Mouse (Mus musculus): ENCODE results near the gene Pde4a. TPM values are rescaled to one million over a fixed set of nuclear protein-coding genes. Genes with fewer than 3 reads are reported as not detected.
"Not testable (repeated sequence)": the region's sequence is repeated elsewhere in the genome, so short reads cannot be mapped to it uniquely, and the experiment has no call there.

Gene Pde4a
- polyA plus RNA-seq, 1 experiment from 2014 or later: 42.1 TPM

GRCm38 (mm10) chr9:21256349-21256748 is 90.8 kb downstream of the Pde4a start:
- H3K4me1 ChIP-seq; H3K4me3 ChIP-seq (replicated peaks); H3K4me2 ChIP-seq; H3K36me3 ChIP-seq; H3K9ac ChIP-seq (replicated peaks); H3K9me3 ChIP-seq (replicated peaks); H3K27ac ChIP-seq (replicated peaks); ATAC-seq (ENCODE audit: low FRiP score): not testable (repeated sequence)
- 83% methylated on average over 4 of the region's 4 CpGs for whole genome bisulfite sequencing
- peaks cover 18% of the 10 kb centered on the region for H3K27me3 ChIP-seq (replicated peaks)

- 88% methylated on average over 6 of the region's 6 CpGs for WGBS
- Histone ChIP-seq H3K4me1 (peaks cover 8% of the 10 kb centered on the region; the same call in 1 of the 2 replicates), H3K9me3 (replicated peaks) (no peaks in the 10 kb centered on the region), H3K27ac (replicated peaks) (no peak overlapping the region), H3K27me3 (replicated peaks) (0 out of 2 replicates have a peak, but pooled peaks cover 3% of the 10 kb centered on the region), H3K36me3 (no peaks in the 10 kb centered on the region), H3K9ac (replicated peaks) (no peak overlapping the region), H3K4me2 (no peak overlapping the region), H3K4me3 (replicated peaks) (no peak overlapping the region)
- ATAC-seq (ENCODE audit: low FRiP score): no peak
Measured at GRCm38 (mm10) chr9:21260491-21261040, 95.1 kb downstream of the Pde4a start.

- H3K4me1 ChIP-seq: peaks cover 20% of the 10 kb centered on the region
- no peak overlapping the region for H3K4me3 ChIP-seq (replicated peaks)
- WGBS: 63% methylated on average over 2 of the region's 2 CpGs
- H3K9ac ChIP-seq (replicated peaks): no peak overlapping the region
- 0 out of 2 replicates have a peak, but pooled peaks cover 3% of the 10 kb centered on the region for H3K27me3 ChIP-seq (replicated peaks)
- no peaks in the 10 kb centered on the region for H3K9me3 ChIP-seq (replicated peaks)
- no peak for ATAC-seq (ENCODE audit: low FRiP score)
- no peak overlapping the region for H3K4me2 ChIP-seq
- no peak overlapping the region for H3K27ac ChIP-seq (replicated peaks)
- peaks cover 4% of the 10 kb centered on the region; the same call in 1 of the 2 replicates for H3K36me3 ChIP-seq
Measured at GRCm38 (mm10) chr9:21261831-21262230, 96.3 kb downstream of the Pde4a start.

Other genes with a start within 250 kb of the Pde4a start
- 51.6 and 60.8 TPM in 2 replicates for gene Dnmt1, start 205.8 kb upstream of the Pde4a start, polyA plus RNA-seq (2015; fragmentation: Nextera tagmentation; extraction: Ambion mirVana)
- gene S1pr2, start 188.9 kb upstream of the Pde4a start, polyA plus RNA-seq (2015; fragmentation: Nextera tagmentation; extraction: Ambion mirVana): 8.8 and 17.9 TPM in 2 replicates
- 114 and 123 TPM in 2 replicates for gene Mrpl4, start 163.0 kb upstream of the Pde4a start, polyA plus RNA-seq (2015; fragmentation: Nextera tagmentation; extraction: Ambion mirVana)
- gene Icam1, start 149.7 kb upstream of the Pde4a start, polyA plus RNA-seq (2015; fragmentation: Nextera tagmentation; extraction: Ambion mirVana): 4.2 and 16.9 TPM in 2 replicates
- gene Icam4, start 136.3 kb upstream of the Pde4a start, polyA plus RNA-seq (2015; fragmentation: Nextera tagmentation; extraction: Ambion mirVana): 0.54 TPM in 1 of 2 replicates, not detected in the other
- gene Icam5, start 133.6 kb upstream of the Pde4a start, polyA plus RNA-seq (2015; fragmentation: Nextera tagmentation; extraction: Ambion mirVana): 1.8 and 2.0 TPM in 2 replicates
- gene Zglp1, start 98.6 kb upstream of the Pde4a start, polyA plus RNA-seq (2015; fragmentation: Nextera tagmentation; extraction: Ambion mirVana): 1.00 and 1.6 TPM in 2 replicates
- 1.6 and 2.2 TPM in 2 replicates for gene Gm49373, start 92.6 kb upstream of the Pde4a start, polyA plus RNA-seq (2015; fragmentation: Nextera tagmentation; extraction: Ambion mirVana)
- 69.8 and 77.7 TPM in 2 replicates for gene Fdx1l, start 92.1 kb upstream of the Pde4a start, polyA plus RNA-seq (2015; fragmentation: Nextera tagmentation; extraction: Ambion mirVana)
- gene Gm38431, start 73.7 kb upstream of the Pde4a start, polyA plus RNA-seq (2015; fragmentation: Nextera tagmentation; extraction: Ambion mirVana): 1.4 and 2.3 TPM in 2 replicates
- gene Raver1, start 73.7 kb upstream of the Pde4a start, polyA plus RNA-seq (2015; fragmentation: Nextera tagmentation; extraction: Ambion mirVana): 25.6 and 38.0 TPM in 2 replicates
- 9.9 and 12.4 TPM in 2 replicates for gene Tyk2, start 34.5 kb upstream of the Pde4a start, polyA plus RNA-seq (2015; fragmentation: Nextera tagmentation; extraction: Ambion mirVana)
- 199 and 230 TPM in 2 replicates for gene Cdc37, start 15.7 kb upstream of the Pde4a start, polyA plus RNA-seq (2015; fragmentation: Nextera tagmentation; extraction: Ambion mirVana)
- gene Keap1, start 73.6 kb downstream of the Pde4a start, polyA plus RNA-seq (2015; fragmentation: Nextera tagmentation; extraction: Ambion mirVana): 70.1 and 72.0 TPM in 2 replicates
- 5.8 and 6.7 TPM in 2 replicates for gene S1pr5, start 82.7 kb downstream of the Pde4a start, polyA plus RNA-seq (2015; fragmentation: Nextera tagmentation; extraction: Ambion mirVana)
- 50.0 and 52.4 TPM in 2 replicates for gene Atg4d, start 99.6 kb downstream of the Pde4a start, polyA plus RNA-seq (2015; fragmentation: Nextera tagmentation; extraction: Ambion mirVana)
- 15.2 and 18.7 TPM in 2 replicates for gene Kri1, start 122.3 kb downstream of the Pde4a start, polyA plus RNA-seq (2015; fragmentation: Nextera tagmentation; extraction: Ambion mirVana)
- gene Cdkn2d, start 125.7 kb downstream of the Pde4a start, polyA plus RNA-seq (2015; fragmentation: Nextera tagmentation; extraction: Ambion mirVana): 120 and 129 TPM in 2 replicates
- gene Ap1m2, start 146.6 kb downstream of the Pde4a start, polyA plus RNA-seq (2015; fragmentation: Nextera tagmentation; extraction: Ambion mirVana): 2.5 and 12.1 TPM in 2 replicates
- 68.4 and 79.7 TPM in 2 replicates for gene Slc44a2, start 155.0 kb downstream of the Pde4a start, polyA plus RNA-seq (2015; fragmentation: Nextera tagmentation; extraction: Ambion mirVana)
- 189 and 205 TPM in 2 replicates for gene Ilf3, start 202.2 kb downstream of the Pde4a start, polyA plus RNA-seq (2015; fragmentation: Nextera tagmentation; extraction: Ambion mirVana)
- 47.6 and 55.6 TPM in 2 replicates for gene Qtrt1, start 246.1 kb downstream of the Pde4a start, polyA plus RNA-seq (2015; fragmentation: Nextera tagmentation; extraction: Ambion mirVana)